Mouse (Mus musculus): ENCODE results near the gene 3110021N24Rik. TPM values are rescaled to one million over a fixed set of nuclear protein-coding genes. Genes with fewer than 3 reads are reported as not detected.

Gene 3110021N24Rik
- 0.87 and 2.4 TPM in 2 replicates for polyA plus RNA-seq (2021; fragmentation: Nextera tagmentation)
- long read RNA-seq, experiment 1, partial matches to known transcripts: 0 of 1 reads
- long read RNA-seq, experiment 1, other reads (novel, unspliced or antisense): 1 of 1 reads
- long read RNA-seq, experiment 2, partial matches to known transcripts: 0 of 1 reads
- long read RNA-seq, experiment 2, other reads (novel, unspliced or antisense): 1 of 1 reads

GRCm38 (mm10) chr4:108719349-108719748 lies at the start of gene 3110021N24Rik:
3110021N24Rik (plus strand) TSS chr4:108719649.

GRCm38 (mm10) chr4:108780057-108780863 lies 60.8 kb downstream of the 3110021N24Rik start, which contains the start of gene Zfyve9:
Zfyve9 (minus strand) TSS chr4:108780798.

Other genes starting within 250 kb of the 3110021N24Rik start
- 23.2 and 26.6 TPM in 2 replicates for gene Prpf38a, start 140.3 kb upstream of the 3110021N24Rik start, polyA plus RNA-seq (2021; fragmentation: Nextera tagmentation)
- gene Orc1, start 140.2 kb upstream of the 3110021N24Rik start, polyA plus RNA-seq (2021; fragmentation: Nextera tagmentation): 0.08 TPM in 1 of 2 replicates, not detected in the other
- gene Cc2d1b, start 99.7 kb upstream of the 3110021N24Rik start, polyA plus RNA-seq (2021; fragmentation: Nextera tagmentation): 7.3 and 7.8 TPM in 2 replicates
- 9.5 and 11.1 TPM in 2 replicates for gene Zfyve9, start 61.1 kb downstream of the 3110021N24Rik start, polyA plus RNA-seq (2021; fragmentation: Nextera tagmentation)
- 89.9 and 111 TPM in 2 replicates for gene Btf3l4, start 114.0 kb downstream of the 3110021N24Rik start, polyA plus RNA-seq (2021; fragmentation: Nextera tagmentation)
- 34.2 and 40.3 TPM in 2 replicates for gene Txndc12, start 115.0 kb downstream of the 3110021N24Rik start, polyA plus RNA-seq (2021; fragmentation: Nextera tagmentation)
- gene Kti12, start 128.1 kb downstream of the 3110021N24Rik start, polyA plus RNA-seq (2021; fragmentation: Nextera tagmentation): 21.6 and 21.8 TPM in 2 replicates
- 0.25 TPM in 1 of 2 replicates, not detected in the other for gene A730015C16Rik, start 129.0 kb downstream of the 3110021N24Rik start, polyA plus RNA-seq (2021; fragmentation: Nextera tagmentation)
- gene Rab3b, start 159.4 kb downstream of the 3110021N24Rik start, polyA plus RNA-seq (2021; fragmentation: Nextera tagmentation): 78.8 and 95.4 TPM in 2 replicates